Mouse (Mus musculus) induced T-regulatory cell, adult 2 months (primary cell): Measurements from ENCODE around the gene Rhag.

Experiments used
- DNase-seq: peaks from one replicate; pipeline ENCODE4 v3.0.0-alpha.2; 2012; ENCODE audit warnings: low read depth

Gene Rhag

DNA sequence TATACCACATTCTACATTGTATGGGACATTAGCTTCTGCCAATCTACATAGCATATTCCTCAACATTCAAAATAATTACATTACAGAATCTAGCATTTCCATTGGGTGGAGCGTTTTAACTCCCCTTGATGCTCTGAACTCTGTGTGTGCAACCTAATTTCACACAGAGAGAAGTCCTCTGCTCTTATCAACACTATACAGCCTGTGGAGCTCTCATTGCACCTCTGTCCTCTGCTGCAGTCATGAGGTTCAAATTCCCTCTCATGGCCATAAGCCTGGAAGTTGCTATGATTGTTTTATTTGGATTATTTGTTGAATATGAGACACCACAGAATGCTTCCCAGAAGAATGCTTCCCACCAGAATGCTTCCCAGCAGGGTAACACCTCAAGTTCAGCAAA, at the start of gene Rhag:
Gene Rhag (plus strand): TSS at position 193 of the 400 bp plus-strand sequence.
- DNase-seq: no peak

- DNase-seq: peak; percentile 27
Observed at GRCm38 (mm10) chr17:40763662-40764061, 47.3 kb upstream of the Rhag start.

DNA sequence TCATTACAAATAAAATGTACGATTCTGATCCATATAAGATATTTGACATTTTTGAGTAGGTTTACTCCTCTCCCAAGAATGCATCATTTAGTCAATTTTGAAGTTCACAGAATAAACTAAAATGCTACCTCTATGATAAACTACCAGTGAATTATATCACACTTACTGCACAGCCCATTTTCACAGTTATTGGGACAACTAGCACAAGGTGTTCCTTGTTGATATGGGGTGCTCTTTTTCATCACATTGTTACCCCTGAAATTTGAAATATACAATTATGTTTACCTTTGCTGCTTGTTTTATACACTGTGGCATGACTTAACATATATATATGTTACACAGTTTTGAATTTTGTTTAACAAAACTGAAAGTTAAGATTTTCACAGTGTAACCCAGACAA, 43.8 kb upstream of the Rhag start:
- no peak for DNase-seq

DNA sequence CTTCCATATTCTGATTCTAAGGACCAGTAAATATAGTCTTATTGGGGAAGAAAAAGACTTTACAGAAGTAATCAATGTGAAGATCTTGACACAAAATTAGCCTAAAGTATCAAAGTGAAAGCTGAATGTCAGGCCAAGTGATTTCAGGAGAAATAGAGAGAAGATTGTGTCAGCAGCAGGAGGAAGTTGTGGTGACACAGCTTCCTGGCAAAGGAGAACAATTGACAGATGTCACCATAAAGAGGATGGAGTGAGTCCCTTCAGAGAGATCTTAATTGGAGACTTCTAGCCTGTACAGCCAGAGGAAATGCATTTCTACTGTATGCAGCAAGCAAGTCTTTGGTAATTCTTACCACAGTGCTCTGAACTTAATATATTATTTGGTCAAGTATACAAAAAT, 21.0 kb upstream of the Rhag start:
- DNase-seq: peak; percentile 0

DNA sequence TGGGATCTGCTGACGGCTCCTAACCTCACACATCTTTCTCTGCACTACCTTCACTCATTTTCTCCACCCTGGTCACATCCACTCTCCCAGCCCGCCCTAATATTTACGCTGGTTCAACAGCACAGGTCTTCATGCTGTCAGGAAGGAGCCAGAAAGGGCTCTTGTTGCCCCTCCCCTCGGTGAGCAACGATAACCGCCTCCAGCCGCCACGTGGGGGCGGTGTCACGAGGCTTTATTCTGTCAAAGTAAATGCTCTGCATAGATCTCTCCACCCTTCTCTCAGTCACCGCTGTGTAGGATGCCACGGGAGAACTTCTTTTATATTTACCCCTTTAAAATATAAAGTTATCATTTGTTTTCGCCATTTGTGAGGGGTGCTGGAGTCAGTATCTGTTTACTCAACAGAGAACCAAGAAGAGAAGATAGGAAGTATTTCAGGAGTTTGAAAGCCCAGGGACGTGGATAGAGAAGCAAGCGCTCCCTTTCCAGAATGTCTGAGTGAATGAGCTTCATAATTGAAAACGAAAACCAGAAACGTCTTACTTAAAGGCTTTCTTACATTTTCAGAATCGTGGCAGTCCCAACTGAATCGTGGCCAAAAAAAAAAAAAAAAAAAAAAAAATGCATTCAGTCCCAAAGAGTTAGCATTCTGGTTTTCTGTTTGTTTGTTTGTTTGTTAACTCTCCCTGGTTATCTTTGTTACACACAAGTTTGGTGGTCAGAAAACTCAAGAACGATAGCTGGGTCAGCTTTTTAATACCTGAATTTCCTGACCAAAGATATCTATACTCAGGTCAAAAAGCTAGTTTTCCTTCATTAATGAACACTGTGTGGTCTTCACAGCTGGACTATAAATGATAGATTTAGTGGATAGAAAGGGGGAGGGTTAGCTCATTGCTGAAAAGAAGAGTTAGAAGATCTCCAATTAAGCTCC, 16.7 kb upstream of the Rhag start:
- peak; percentile 2 for DNase-seq

- no peak for DNase-seq
Observed at GRCm38 (mm10) chr17:40802707-40803340, 8.1 kb upstream of the Rhag start.

DNA sequence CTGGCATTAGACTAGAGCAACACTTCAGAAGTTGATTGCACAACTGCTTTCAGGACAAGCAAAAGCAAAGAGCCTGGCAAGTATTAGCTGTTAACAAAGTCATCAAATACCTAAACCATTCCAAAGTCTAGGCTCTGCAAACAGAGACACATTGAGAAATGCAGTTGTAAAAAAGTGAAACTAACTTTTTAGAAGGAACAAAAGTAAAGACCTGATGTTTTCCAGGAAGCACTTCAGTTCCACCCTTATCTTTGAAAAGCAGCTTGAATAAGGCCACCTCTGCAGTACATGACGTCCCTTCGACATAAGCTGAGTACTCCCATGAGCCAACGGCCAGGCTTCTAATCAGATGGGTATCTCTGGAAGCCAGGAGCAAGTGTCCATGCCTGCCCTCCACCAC, 4.4 kb upstream of the Rhag start:
- DNase-seq: no peak

GRCm38 (mm10) chr17:40806953-40807572, 3.9 kb upstream of the Rhag start, which contains the start of gene Crisp2:
Crisp2 (minus strand) TSS chr17:40807003.
- DNase-seq: no peak

DNA sequence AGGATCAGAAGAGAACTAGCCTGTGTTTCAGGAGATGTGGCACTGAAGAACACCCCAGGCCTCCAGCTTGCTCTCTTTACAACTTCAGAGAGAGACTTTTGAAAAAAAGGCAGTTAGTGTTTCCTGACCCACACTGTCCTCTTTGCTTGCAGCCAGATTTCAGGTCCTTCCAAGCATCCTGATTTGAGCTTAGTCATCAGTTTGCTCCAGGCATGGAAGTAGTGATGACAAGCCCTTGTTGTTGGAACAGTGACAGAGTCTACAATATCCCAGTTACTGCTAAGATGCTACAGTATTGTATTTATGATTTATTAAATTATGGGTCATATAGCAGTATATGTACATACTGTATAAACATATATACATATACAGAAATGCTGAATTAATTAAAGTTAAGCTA, 2.9 kb upstream of the Rhag start:
- no peak for DNase-seq

DNA sequence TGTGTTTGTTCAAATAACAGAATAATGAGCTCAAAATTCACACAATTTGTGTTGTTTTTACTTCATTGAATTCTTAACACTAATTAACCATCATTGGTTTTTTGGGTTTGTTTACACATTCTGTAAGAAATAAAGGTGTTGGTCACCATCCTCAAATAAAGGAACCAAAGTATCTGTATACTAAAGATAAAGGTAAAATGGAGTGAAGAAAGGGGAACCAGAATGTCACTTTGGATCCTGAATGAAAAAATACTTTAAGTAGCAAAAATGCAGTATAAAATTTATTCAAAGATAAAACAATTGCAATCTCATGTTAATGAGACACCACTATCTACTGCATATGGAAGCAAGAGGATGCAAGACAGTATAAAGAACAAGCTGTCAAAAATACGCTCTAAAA, 634 bp downstream of the Rhag start:
- no peak for DNase-seq

- DNase-seq: no peak
Observed at GRCm38 (mm10) chr17:40812259-40812658, 1.3 kb downstream of the Rhag start.

GRCm38 (mm10) chr17:40817340-40817943, 6.5 kb downstream of the Rhag start:
- DNase-seq: no peak

- DNase-seq: no peak
Observed at GRCm38 (mm10) chr17:40821477-40821876, 10.6 kb downstream of the Rhag start.

- DNase-seq: peak; percentile 20
Observed at GRCm38 (mm10) chr17:40823817-40824216, 12.9 kb downstream of the Rhag start.

DNA sequence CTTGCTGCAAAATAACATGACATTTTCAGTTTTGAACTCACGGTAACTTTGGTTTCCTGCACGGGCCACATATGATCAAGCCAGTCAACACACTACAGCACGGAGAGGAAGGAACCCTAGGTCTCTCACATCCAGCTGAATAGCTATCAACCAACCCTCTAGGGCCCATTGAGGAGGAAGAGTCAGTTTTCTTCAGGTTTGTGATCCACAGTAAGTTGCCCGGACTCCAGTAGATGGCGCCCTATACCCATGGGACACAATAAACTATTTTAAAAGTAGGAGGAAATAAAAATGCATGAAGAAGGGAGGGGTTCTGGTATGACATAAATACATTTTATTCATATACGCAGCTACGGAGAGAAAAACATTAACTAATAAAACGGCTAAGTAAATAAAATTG, 13.6 kb downstream of the Rhag start:
- peak; percentile 52 for DNase-seq

GRCm38 (mm10) chr17:40831870-40832269, 20.9 kb downstream of the Rhag start:
- no peak for DNase-seq

DNA sequence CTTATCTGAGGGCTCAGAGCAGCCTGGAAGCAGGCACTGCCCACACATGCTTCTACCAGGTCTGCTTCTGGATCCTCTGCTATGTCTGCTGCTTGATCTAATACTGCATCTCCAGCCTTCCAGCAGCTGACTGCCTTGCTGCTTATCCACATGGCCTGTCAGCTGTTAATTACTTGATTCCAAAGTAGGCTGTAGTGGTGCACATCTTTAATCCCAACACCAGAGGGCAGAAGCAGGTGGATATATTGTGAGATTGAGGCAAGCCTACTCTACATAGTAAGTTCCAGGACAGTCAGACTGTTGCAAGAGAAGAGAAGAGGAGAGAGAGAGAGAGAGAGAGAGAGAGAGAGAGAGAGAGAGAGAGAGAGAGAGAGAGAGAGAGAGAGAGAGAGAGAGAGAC, 26.4 kb downstream of the Rhag start:
- no peak for DNase-seq

GRCm38 (mm10) chr17:40855065-40855464, 44.1 kb downstream of the Rhag start:
- no peak for DNase-seq

- DNase-seq: no peak
Observed at GRCm38 (mm10) chr17:40868952-40869747, 58.2 kb downstream of the Rhag start.

DNA sequence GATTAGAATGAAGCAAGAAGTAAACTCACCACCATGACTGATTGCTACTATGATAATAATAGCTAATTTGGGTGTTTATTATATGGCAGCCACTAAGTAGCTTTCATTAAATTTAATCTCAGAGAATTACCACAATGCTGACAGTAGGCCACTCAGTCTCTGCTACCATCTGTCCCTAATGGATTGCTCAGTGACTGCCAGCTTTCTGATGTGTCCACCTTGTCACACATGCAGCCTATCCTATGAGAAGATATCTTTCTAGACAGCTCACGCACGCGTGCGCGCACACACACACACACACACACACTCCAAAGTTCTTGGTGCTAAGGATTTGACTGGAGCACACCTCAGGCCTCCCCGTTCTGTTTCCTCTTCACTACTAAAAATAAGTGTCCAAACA, 61.7 kb downstream of the Rhag start:
- DNase-seq: no peak

GRCm38 (mm10) chr17:40873582-40874011, 62.7 kb downstream of the Rhag start:
- DNase-seq: no peak

DNA sequence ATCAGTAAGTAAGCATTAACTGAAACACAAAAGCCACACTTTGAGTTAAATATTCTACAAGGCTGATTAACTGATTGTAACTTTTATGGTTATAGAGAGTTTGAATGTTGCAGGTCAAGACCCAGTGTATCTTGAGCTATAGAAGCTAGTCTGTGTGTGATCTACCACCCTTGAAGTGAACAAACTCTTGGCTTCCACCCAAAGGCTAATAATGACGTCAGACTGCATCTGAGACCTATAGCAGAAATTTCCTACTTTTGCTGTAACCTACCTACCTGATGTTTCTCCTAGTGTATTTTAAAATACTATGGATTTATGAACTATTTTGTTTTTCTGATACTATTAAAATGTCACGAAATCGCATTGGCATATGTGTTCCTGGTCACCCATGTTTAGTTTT, 63.8 kb downstream of the Rhag start:
- no peak for DNase-seq
